Comparison of ENCODE assay signal across 8 mouse cellular contexts in the genomic region with DNA sequence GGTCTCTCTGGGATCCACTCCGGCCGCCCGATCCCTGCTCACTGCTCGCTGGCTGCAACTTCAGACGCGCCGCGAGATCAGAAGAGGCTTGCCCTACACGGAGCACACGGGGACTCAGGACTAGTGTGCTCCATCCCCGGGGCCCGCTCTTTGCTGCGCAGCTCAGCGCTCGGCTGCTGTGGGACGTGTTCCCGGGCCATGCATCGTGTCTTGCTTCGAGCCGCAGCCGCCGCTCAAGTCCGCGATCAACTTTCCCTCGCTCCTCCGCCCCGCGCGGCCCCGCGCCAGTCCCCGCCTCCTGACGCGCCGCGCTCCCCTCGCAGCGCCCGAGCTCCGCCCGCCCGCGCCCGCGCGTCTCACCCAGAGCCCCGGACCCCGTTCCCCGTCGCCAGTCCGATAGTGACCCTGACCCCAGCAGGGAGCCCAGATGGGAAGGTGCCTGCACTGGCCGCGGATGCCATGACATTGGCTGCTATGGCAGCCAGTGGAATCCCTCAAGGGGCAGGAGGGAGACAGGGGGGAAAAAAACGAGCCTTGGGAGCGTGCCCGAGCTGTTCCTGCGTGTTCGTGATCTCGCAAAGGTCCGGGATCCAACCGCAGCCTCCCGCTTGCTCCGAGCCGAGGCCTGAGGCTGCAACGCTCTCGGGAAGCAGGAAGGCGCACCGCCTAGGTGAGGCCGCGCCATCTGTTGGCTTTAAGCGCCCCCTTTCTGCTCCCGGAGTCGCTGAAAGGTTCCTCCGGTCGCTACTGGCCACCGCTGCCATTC. TPM values are rescaled to one million over a fixed set of nuclear protein-coding genes. Genes with fewer than 3 reads are reported as not detected.
DNase-seq lines count a peak whose midpoint lies in the region; ATAC-seq and TF ChIP-seq lines count a peak whose summit lies in the region.

No protein-coding gene starts in this region.

- peak overlapping the region; percentile 63 to 69 for H3K4me3 ChIP-seq in ES-E14 (ENCODE audit: insufficient read depth in 1 of 2, low read depth in 1 of 2, low read length in 2 of 2, poor library complexity in 1 of 2, severe bottlenecking in 1 of 2)
- H3K4me3 ChIP-seq in forebrain, embryonic 16.5 days (replicated peaks; ENCODE audit: low read length) = peak overlapping the region; percentile 78
- peak overlapping the region; percentile 69 for H3K4me3 ChIP-seq in lung, embryonic 16.5 days (ENCODE audit: low read length)

- H3K27ac ChIP-seq in ES-E14 (ENCODE audit: insufficient read depth, low read depth, low read length, poor library complexity, severe bottlenecking) = no peak overlapping the region
- H3K27ac ChIP-seq in forebrain, embryonic 16.5 days (ENCODE audit: low read length) = no peak overlapping the region
- H3K27ac ChIP-seq in lung, embryonic 16.5 days (ENCODE audit: low read length) = no peak overlapping the region

- peak overlapping the region; percentile 58 for H3K9ac ChIP-seq in ES-E14 (ENCODE audit: insufficient read depth, low read depth, low read length, poor library complexity, severe bottlenecking)
- peak overlapping the region; percentile 73 for H3K9ac ChIP-seq in forebrain, embryonic 16.5 days (replicated peaks; ENCODE audit: low read depth, low read length)
- H3K9ac ChIP-seq in lung, embryonic 16.5 days (ENCODE audit: low read length) = peak overlapping the region; percentile 68

- no peak for DNase-seq in ES-E14 (ENCODE audit: low read depth, low spot score)
- peak; percentile 43 for DNase-seq in cerebellum, adult 11-12 months
- DNase-seq in heart, postnatal 36 days = peak; percentile 71 to 73
- peak; percentile 50 to 71 for DNase-seq in layer of hippocampus, postnatal 10 days (ENCODE audit: low spot score in 2 of 2)
- DNase-seq in ovary, postnatal 14 days (ENCODE audit: low spot score) = peak; percentile 29
- DNase-seq in urinary bladder, adult 2 months (ENCODE audit: low spot score) = peak; percentile 39

- peaks cover 56% of the 10 kb centered on the region for H3K27me3 ChIP-seq in forebrain, embryonic 16.5 days (replicated peaks; ENCODE audit: control insufficient read depth, insufficient read depth, low read length)
- peaks cover 60% of the 10 kb centered on the region for H3K27me3 ChIP-seq in lung, embryonic 16.5 days (ENCODE audit: control insufficient read depth, insufficient read depth, low read depth, low read length)

- peak; percentile 69 for ATAC-seq in forebrain, embryonic 16.5 days
- ATAC-seq in lung, embryonic 16.5 days (ENCODE audit: low read depth) = peak; percentile 74

- H3K36me3 ChIP-seq in ES-E14 (ENCODE audit: control insufficient read depth, insufficient read depth, low read length, poor library complexity, severe bottlenecking) = no peaks in the 10 kb centered on the region
- no peaks in the 10 kb centered on the region for H3K36me3 ChIP-seq in forebrain, embryonic 16.5 days (ENCODE audit: control insufficient read depth, insufficient read depth)
- no peaks in the 10 kb centered on the region for H3K36me3 ChIP-seq in lung, embryonic 16.5 days (ENCODE audit: control insufficient read depth, insufficient read depth, low read length)

- H3K9me3 ChIP-seq in ES-E14 (ENCODE audit: control insufficient read depth, insufficient read depth, low read depth, low read length) = no peaks in the 10 kb centered on the region
- H3K9me3 ChIP-seq in forebrain, embryonic 16.5 days (ENCODE audit: control insufficient read depth, low read length) = no peaks in the 10 kb centered on the region
- no peaks in the 10 kb centered on the region for H3K9me3 ChIP-seq in lung, embryonic 16.5 days (ENCODE audit: control insufficient read depth, low read length)

- in situ Hi-C loops in ES-E14 (cut with MboI; ENCODE audit: low sequenced_read_pairs in 2 of 2, unreplicated experiment in 2 of 2) = no loop called here

- H3K4me2 ChIP-seq in forebrain, embryonic 16.5 days (ENCODE audit: low read length) = peak overlapping the region; percentile 100
- peak overlapping the region; percentile 100 for H3K4me2 ChIP-seq in lung, embryonic 16.5 days (ENCODE audit: low read depth, low read length)

- peaks cover 0 to 8% of the 10 kb centered on the region in 2 experiments; a peak in 1 of 4 replicates for H3K4me1 ChIP-seq in ES-E14 (ENCODE audit: control insufficient read depth in 2 of 2, insufficient read depth in 2 of 2, low read length in 2 of 2, poor library complexity in 1 of 2)
- peaks cover 31% of the 10 kb centered on the region for H3K4me1 ChIP-seq in forebrain, embryonic 16.5 days (replicated peaks; ENCODE audit: control insufficient read depth, insufficient read depth, low read length)
- peaks cover 8% of the 10 kb centered on the region for H3K4me1 ChIP-seq in lung, embryonic 16.5 days (replicated peaks; ENCODE audit: control insufficient read depth, insufficient read depth, low read length)

- intact Hi-C loops in heart, postnatal 36 days (cut with DNase I) = loop anchor here (1.0 to 5.0 kb wide), 3 partner anchors 28 to 156 kb away; no protein-coding TSS in a partner anchor

- WGBS in forebrain, embryonic 16.5 days = under 1% methylated on average over 65 of the region's 76 CpGs
- under 1% methylated on average over 71 of the region's 76 CpGs for WGBS in lung, embryonic 16.5 days

TF ChIP-seq in ES-E14, 5 proteins besides CTCF, POLR2A, EP300 and RAD21:
- TF ChIP-seq ZNF384 (IDR thresholded peaks at IDR 0.05; ENCODE audit: low read depth, low read length) (no peak), CHD2 (IDR thresholded peaks at IDR 0.05; ENCODE audit: low read depth, low read length) (no peak), MAFK (IDR thresholded peaks at IDR 0.05; ENCODE audit: insufficient read depth, low read depth, low read length) (no peak), ZC3H11A (IDR thresholded peaks at IDR 0.05; ENCODE audit: borderline replicate concordance, low read depth, low read length) (no peak), HCFC1 (IDR thresholded peaks at IDR 0.05; ENCODE audit: borderline replicate concordance, insufficient read depth, low read length) (no peak)

RNA-seq across cellular contexts. Expression of a gene that starts 9.1 kb away (rescaled TPM):
- total RNA-seq in ES-E14 (2012; rRNA removed) = 2.3 and 2.7 TPM in 2 replicates
- polyA plus RNA-seq in forebrain, embryonic 16.5 days (2015; fragmentation: Nextera tagmentation; extraction: Ambion mirVana) = 1.2 and 2.7 TPM in 2 replicates
- total RNA-seq in heart, postnatal 36 days (2021) = 1 to 10 TPM; 5.5 to 7.0 TPM
- 1 to 10 TPM; 2.9 to 4.5 TPM for total RNA-seq in layer of hippocampus, postnatal 10 days (2021)
- polyA plus RNA-seq in lung, embryonic 16.5 days (2015; fragmentation: Nextera tagmentation; extraction: Ambion mirVana) = 0.34 and 0.36 TPM in 2 replicates
- polyA plus RNA-seq in urinary bladder, adult 2 months (2012; rRNA removed) = 0.22 and 0.48 TPM in 2 replicates
